Mouse (Mus musculus) liver, embryonic 11.5 days (tissue): ENCODE results near the gene Olfr1369-ps1. TPM values are rescaled to one million over a fixed set of nuclear protein-coding genes. Genes with fewer than 3 reads are reported as not detected.
"Not testable (repeated sequence)": the region's sequence is repeated elsewhere in the genome, so short reads cannot be mapped to it uniquely, and the experiment has no call there.

Experiments used
- ATAC-seq: fragments of 200-750 bp; cut with Nextera tagmentation; replicated peaks from 2 replicates; pipeline ENCODE4 v1.8.0; 2017; ENCODE audit warnings: moderate number of reproducible peaks, mild to moderate bottlenecking, moderate TSS enrichment, moderate library complexity; ENCODE audit not compliant: low FRiP score
- DNase-seq: peaks from one replicate; pipeline ENCODE4 v3.0.0-alpha.2; 2017; ENCODE audit warnings: low spot score
- H3K27ac ChIP-seq: fragments of 300-500 bp; sonication (generic); 2 replicates; pipeline ENCODE4 v1.5.1; 2014; ENCODE audit warnings: mild to moderate bottlenecking, low read depth, low read length, control low read depth
- H3K27me3 ChIP-seq: fragments of 300-500 bp; sonication (generic); replicated peaks from 2 replicates; pipeline ENCODE4 v1.6.1; 2014; ENCODE audit warnings: low read length, mixed read lengths; ENCODE audit not compliant: control insufficient read depth, insufficient read depth
- H3K36me3 ChIP-seq: fragments of 300-500 bp; sonication (generic); 2 replicates; pipeline ENCODE4 v1.6.1; 2014; ENCODE audit warnings: mild to moderate bottlenecking, low read length, moderate library complexity, mixed read lengths; ENCODE audit not compliant: control insufficient read depth, insufficient read depth
- H3K4me1 ChIP-seq: fragments of 300-500 bp; sonication (generic); replicated peaks from 2 replicates; pipeline ENCODE4 v1.6.1; 2014; ENCODE audit warnings: low read length, mixed read lengths; ENCODE audit not compliant: control insufficient read depth, insufficient read depth
- H3K4me2 ChIP-seq: fragments of 300-500 bp; sonication (generic); 2 replicates; pipeline ENCODE4 v1.6.1; 2014; ENCODE audit warnings: mild to moderate bottlenecking, control low read depth, moderate library complexity
- H3K4me3 ChIP-seq: fragments of 300-500 bp; sonication (generic); 2 replicates; pipeline ENCODE4 v1.5.1; 2014; ENCODE audit warnings: low read depth, low read length, control low read depth
- H3K9ac ChIP-seq: fragments of 300-500 bp; sonication (generic); 2 replicates; pipeline ENCODE4 v1.6.1; 2014; ENCODE audit warnings: low read depth, low read length, control low read depth
- H3K9me3 ChIP-seq: fragments of 300-500 bp; sonication (generic); 2 replicates; pipeline ENCODE4 v1.6.1; 2016; ENCODE audit warnings: low read length, inconsistent platforms, mixed read lengths; ENCODE audit not compliant: control insufficient read depth
- WGBS: fragments of 180-500 bp; shearing (Covaris S2); extraction: QIAGEN DNeasy Blood & Tissue Kit; methylation state at CpG from one replicate; pipeline ENCODE4 v1.1.7; 2014; 5-methylcytosine and 5-hydroxymethylcytosine counted together
- polyA plus RNA-seq: library from polyadenylated mRNA; unstranded; fragments of >200 nt; fragmentation: Nextera tagmentation; extraction: Ambion mirVana; gene quantifications from 2 replicates; pipeline ENCODE4 v1.2.1, GENCODE M21; 2014

Olfr1369-ps1 gene
- polyA plus RNA-seq = 0.14 and 0.22 TPM in 2 replicates

- H3K4me2 ChIP-seq, H3K27me3 ChIP-seq, H3K27ac ChIP-seq, H3K9ac ChIP-seq, H3K9me3 ChIP-seq, DNase-seq, H3K4me3 ChIP-seq, H3K4me1 ChIP-seq, ATAC-seq, H3K36me3 ChIP-seq: not testable (repeated sequence)
- 78% methylated on average over 3 of the region's 3 CpGs for WGBS
Measured at GRCm38 (mm10) chr13:21111183-21111582, at the start of gene Olfr1369-ps1. Olfr1369-ps1 (plus strand) TSS chr13:21111483.

GRCm38 (mm10) chr13:21066021-21066420 is 45.3 kb upstream of the Olfr1369-ps1 start:
- H3K4me3 ChIP-seq = no peak overlapping the region
- no peaks in the 10 kb centered on the region for H3K36me3 ChIP-seq
- H3K9ac ChIP-seq = no peak overlapping the region
- no peaks in the 10 kb centered on the region for H3K9me3 ChIP-seq
- WGBS = 64% methylated on average over 2 of the region's 2 CpGs
- ATAC-seq = no peak
- no peak overlapping the region for H3K27ac ChIP-seq
- no peaks in the 10 kb centered on the region for H3K27me3 ChIP-seq
- no peaks in the 10 kb centered on the region for H3K4me1 ChIP-seq
- DNase-seq = no peak
- H3K4me2 ChIP-seq = no peak overlapping the region

GRCm38 (mm10) chr13:21074847-21075246 is 36.4 kb upstream of the Olfr1369-ps1 start, which contains the start of gene Olfr1370:
Olfr1370 (minus strand) TSS chr13:21074947.
- H3K4me3 ChIP-seq = no peak within 1 kb of the TSS
- DNase-seq = no peak
- ATAC-seq = no peak
- 78% methylated on average over 3 of the region's 3 CpGs for WGBS
- H3K4me2 ChIP-seq = no peak within 1 kb of the TSS
- H3K27me3 ChIP-seq = no peaks in the 10 kb centered on the region
- no peaks in the 10 kb centered on the region for H3K36me3 ChIP-seq
- no peaks in the 10 kb centered on the region for H3K4me1 ChIP-seq
- no peaks in the 10 kb centered on the region for H3K9me3 ChIP-seq
- no peak within 1 kb of the TSS for H3K27ac ChIP-seq
- no peak within 1 kb of the TSS for H3K9ac ChIP-seq

- DNase-seq = no peak
- no peak for ATAC-seq
- Histone ChIP-seq H3K9me3 (no peaks in the 10 kb centered on the region), H3K9ac (no peak overlapping the region), H3K27ac (no peak overlapping the region), H3K4me2 (no peak overlapping the region), H3K36me3 (no peaks in the 10 kb centered on the region), H3K27me3 (no peaks in the 10 kb centered on the region), H3K4me1 (no peaks in the 10 kb centered on the region), H3K4me3 (no peak overlapping the region)
- WGBS = 48% methylated on average over 2 of the region's 2 CpGs
Measured at GRCm38 (mm10) chr13:21082686-21083085, 28.6 kb upstream of the Olfr1369-ps1 start.

GRCm38 (mm10) chr13:21109759-21110158 is 1.5 kb upstream of the Olfr1369-ps1 start:
- 80% methylated on average over 3 of the region's 3 CpGs for WGBS
- Histone ChIP-seq H3K27me3 (no peaks in the 10 kb centered on the region), H3K4me2 (no peak overlapping the region), H3K4me3 (no peak overlapping the region), H3K9me3 (no peaks in the 10 kb centered on the region), H3K4me1 (no peaks in the 10 kb centered on the region), H3K27ac (no peak overlapping the region), H3K9ac (no peak overlapping the region), H3K36me3 (no peaks in the 10 kb centered on the region)
- DNase-seq = no peak
- ATAC-seq = no peak; the same call in 1 of the 2 replicates

GRCm38 (mm10) chr13:21110441-21110840 is 842 bp upstream of the Olfr1369-ps1 start:
- no peaks in the 10 kb centered on the region for H3K27me3 ChIP-seq
- DNase-seq = no peak
- H3K9ac ChIP-seq = no peak overlapping the region
- no peaks in the 10 kb centered on the region for H3K9me3 ChIP-seq
- H3K36me3 ChIP-seq = no peaks in the 10 kb centered on the region
- no peak overlapping the region for H3K4me2 ChIP-seq
- H3K27ac ChIP-seq = no peak overlapping the region
- 89% methylated on average over 6 of the region's 6 CpGs for WGBS
- no peaks in the 10 kb centered on the region for H3K4me1 ChIP-seq
- H3K4me3 ChIP-seq = no peak overlapping the region
- ATAC-seq = no peak

- H3K36me3 ChIP-seq = no peaks in the 10 kb centered on the region
- no peak for DNase-seq
- 44% methylated on average over 4 of the region's 4 CpGs for WGBS
- H3K27ac ChIP-seq = no peak overlapping the region
- no peak overlapping the region for H3K4me2 ChIP-seq
- H3K27me3 ChIP-seq = no peaks in the 10 kb centered on the region
- H3K4me3 ChIP-seq = no peak overlapping the region
- no peaks in the 10 kb centered on the region for H3K4me1 ChIP-seq
- H3K9me3 ChIP-seq = no peaks in the 10 kb centered on the region
- peak; percentile 78 for ATAC-seq
- no peak overlapping the region for H3K9ac ChIP-seq
Measured at GRCm38 (mm10) chr13:21114121-21114520, 2.8 kb downstream of the Olfr1369-ps1 start.

GRCm38 (mm10) chr13:21129339-21129738 is 18.1 kb downstream of the Olfr1369-ps1 start, which contains the start of gene Olfr263:
Olfr263 (plus strand) TSS chr13:21129639.
- H3K27ac ChIP-seq, H3K4me2 ChIP-seq, H3K27me3 ChIP-seq, H3K4me3 ChIP-seq, H3K9ac ChIP-seq, ATAC-seq, H3K9me3 ChIP-seq, DNase-seq, H3K36me3 ChIP-seq, H3K4me1 ChIP-seq: not testable (repeated sequence)
- 75% methylated on average over 3 of the region's 3 CpGs for WGBS

- H3K9ac ChIP-seq = no peak overlapping the region
- H3K36me3 ChIP-seq = no peaks in the 10 kb centered on the region
- no peaks in the 10 kb centered on the region for H3K27me3 ChIP-seq
- no peaks in the 10 kb centered on the region for H3K4me1 ChIP-seq
- no peak overlapping the region for H3K4me3 ChIP-seq
- no peaks in the 10 kb centered on the region for H3K9me3 ChIP-seq
- ATAC-seq (no peak), DNase-seq (no peak)
- 37% methylated on average over 8 of the region's 8 CpGs for WGBS
- no peak overlapping the region for H3K27ac ChIP-seq
- no peak overlapping the region for H3K4me2 ChIP-seq
Measured at GRCm38 (mm10) chr13:21142421-21142820, 31.1 kb downstream of the Olfr1369-ps1 start.
